Mouse (Mus musculus) heart, embryonic 11.5 days (tissue): Measurements from ENCODE around the gene Ndufa4l2. TPM values are rescaled to one million over a fixed set of nuclear protein-coding genes. Genes with fewer than 3 reads are reported as not detected.

Source experiments
- ATAC-seq: fragments of 200-750 bp; cut with Nextera tagmentation; replicated peaks from 2 replicates; pipeline ENCODE4 v1.8.0; 2017; ENCODE audit warnings: moderate library complexity; ENCODE audit not compliant: insufficient number of reproducible peaks, low FRiP score, low TSS enrichment
- H3K27ac ChIP-seq: fragments of 300-500 bp; sonication (generic); 2 replicates; pipeline ENCODE4 v1.5.1; 2014; ENCODE audit warnings: mild to moderate bottlenecking, low read depth, low read length
- H3K27me3 ChIP-seq: fragments of 300-500 bp; sonication (generic); 2 replicates; pipeline ENCODE4 v1.6.1; 2014; ENCODE audit warnings: mild to moderate bottlenecking, low read length, mixed read lengths; ENCODE audit not compliant: control insufficient read depth, insufficient read depth
- H3K36me3 ChIP-seq: fragments of 300-500 bp; sonication (generic); 2 replicates; pipeline ENCODE4 v1.6.1; 2014; ENCODE audit warnings: mild to moderate bottlenecking, low read length, moderate library complexity, mixed read lengths; ENCODE audit not compliant: control insufficient read depth, insufficient read depth
- H3K4me1 ChIP-seq: fragments of 300-500 bp; sonication (generic); 2 replicates; pipeline ENCODE4 v1.6.1; 2014; ENCODE audit warnings: low read length; ENCODE audit not compliant: control insufficient read depth, insufficient read depth
- H3K4me2 ChIP-seq: fragments of 300-500 bp; sonication (generic); 2 replicates; pipeline ENCODE4 v1.6.1; 2014; ENCODE audit warnings: mild to moderate bottlenecking, moderate library complexity
- H3K4me3 ChIP-seq: fragments of 300-500 bp; sonication (generic); 2 replicates; pipeline ENCODE4 v1.5.1; 2014; ENCODE audit warnings: low read depth, low read length
- H3K9ac ChIP-seq: fragments of 300-500 bp; sonication (generic); 2 replicates; pipeline ENCODE4 v1.6.1; 2014; ENCODE audit warnings: mild to moderate bottlenecking, low read depth, low read length, moderate library complexity
- H3K9me3 ChIP-seq: fragments of 300-500 bp; sonication (generic); replicated peaks from 2 replicates; pipeline ENCODE4 v1.6.1; 2016; ENCODE audit warnings: low read length; ENCODE audit not compliant: control insufficient read depth
- WGBS: fragments of 180-500 bp; shearing (Covaris S2); extraction: QIAGEN DNeasy Blood & Tissue Kit; methylation state at CpG from one replicate; pipeline ENCODE4 v1.1.7; 2014; ENCODE audit not compliant: insufficient replicate concordance; 5-methylcytosine and 5-hydroxymethylcytosine counted together
- polyA plus RNA-seq: library from polyadenylated mRNA; unstranded; fragments of >200 nt; fragmentation: Nextera tagmentation; extraction: Ambion mirVana; gene quantifications from 2 replicates; pipeline ENCODE4 v1.2.1, GENCODE M21; 2014

Gene Ndufa4l2
- polyA plus RNA-seq, 1 experiment from 2014 or later = 13.9 TPM

- Histone ChIP-seq H3K9ac (0 out of 2 replicates have a peak within 1 kb of the TSS, but pooled peaks have one; percentile 22), H3K27me3 (no peaks in the 10 kb centered on the region), H3K9me3 (no peaks in the 10 kb centered on the region), H3K36me3 (peaks cover 21% of the 10 kb centered on the region), H3K4me1 (no peaks in the 10 kb centered on the region), H3K4me2 (no peak within 1 kb of the TSS), H3K27ac (no peak within 1 kb of the TSS), H3K4me3 (no peak within 1 kb of the TSS)
- 65% methylated on average over 13 of the region's 13 CpGs for WGBS
- ATAC-seq = no peak
These were observed 13.6 kb upstream of the Ndufa4l2 start, which contains the start of gene Stac3 for GRCm38 (mm10) chr10:127500894-127501893. Gene Stac3, plus strand, starts transcription at chr10:127501686.

- H3K27ac ChIP-seq = no peak overlapping the region
- 0 out of 2 replicates have a peak overlapping the region, but pooled peaks have one; percentile 47 for H3K4me3 ChIP-seq
- H3K4me2 ChIP-seq = peak overlapping the region; percentile 81
- 4% methylated on average over 15 of the region's 15 CpGs for WGBS
- H3K27me3 ChIP-seq = peaks cover 60% of the 10 kb centered on the region
- H3K4me1 ChIP-seq = peaks cover 33% of the 10 kb centered on the region
- H3K36me3 ChIP-seq = peaks cover 2% of the 10 kb centered on the region; the same call in 1 of the 2 replicates
- H3K9ac ChIP-seq = no peak overlapping the region
- ATAC-seq = no peak
- no peaks in the 10 kb centered on the region for H3K9me3 ChIP-seq
These were observed 6.5 kb upstream of the Ndufa4l2 start for GRCm38 (mm10) chr10:127508239-127508638.

GRCm38 (mm10) chr10:127509051-127509836 lies 5.5 kb upstream of the Ndufa4l2 start:
- ATAC-seq = peak; percentile 14; the same call in 1 of the 2 replicates
- H3K27me3 ChIP-seq = peaks cover 69% of the 10 kb centered on the region
- H3K4me1 ChIP-seq = peaks cover 41% of the 10 kb centered on the region
- no peaks in the 10 kb centered on the region for H3K36me3 ChIP-seq
- WGBS = under 1% methylated on average over 35 of the region's 35 CpGs
- H3K27ac ChIP-seq = no peak overlapping the region
- peak overlapping the region; percentile 47 for H3K4me3 ChIP-seq
- peak overlapping the region; percentile 81 for H3K4me2 ChIP-seq
- H3K9me3 ChIP-seq = no peaks in the 10 kb centered on the region
- H3K9ac ChIP-seq = peak overlapping the region; percentile 22; the same call in 1 of the 2 replicates

- Histone ChIP-seq H3K27me3 (peaks cover 77% of the 10 kb centered on the region), H3K27ac (no peak overlapping the region), H3K4me1 (peaks cover 50% of the 10 kb centered on the region), H3K4me2 (peak overlapping the region; percentile 81), H3K4me3 (peak overlapping the region; percentile 47; the same call in 1 of the 2 replicates), H3K9ac (no peak overlapping the region), H3K36me3 (no peaks in the 10 kb centered on the region), H3K9me3 (no peaks in the 10 kb centered on the region)
- 6% methylated on average over 17 of the region's 17 CpGs for WGBS
- ATAC-seq = no peak
These were observed 4.7 kb upstream of the Ndufa4l2 start for GRCm38 (mm10) chr10:127509837-127510701.

- 7% methylated on average over 11 of the region's 11 CpGs for WGBS
- H3K4me3 ChIP-seq = peak overlapping the region; percentile 49; the same call in 1 of the 2 replicates
- no peak overlapping the region for H3K27ac ChIP-seq
- peaks cover 85% of the 10 kb centered on the region for H3K27me3 ChIP-seq
- H3K9me3 ChIP-seq = no peaks in the 10 kb centered on the region
- no peak overlapping the region for H3K9ac ChIP-seq
- no peaks in the 10 kb centered on the region for H3K36me3 ChIP-seq
- ATAC-seq = no peak
- peaks cover 53% of the 10 kb centered on the region for H3K4me1 ChIP-seq
- H3K4me2 ChIP-seq = peak overlapping the region; percentile 94
These were observed 3.7 kb upstream of the Ndufa4l2 start for GRCm38 (mm10) chr10:127510895-127511617.

GRCm38 (mm10) chr10:127511634-127512306 lies 3.0 kb upstream of the Ndufa4l2 start:
- H3K4me2 ChIP-seq = peak overlapping the region; percentile 94
- no peak overlapping the region for H3K27ac ChIP-seq
- H3K36me3 ChIP-seq = no peaks in the 10 kb centered on the region
- H3K9ac ChIP-seq = peak overlapping the region; percentile 58; the same call in 1 of the 2 replicates
- WGBS = 1% methylated on average over 45 of the region's 46 CpGs
- peaks cover 89% of the 10 kb centered on the region for H3K27me3 ChIP-seq
- H3K4me1 ChIP-seq = peaks cover 60% of the 10 kb centered on the region
- no peak for ATAC-seq
- H3K4me3 ChIP-seq = peak overlapping the region; percentile 49
- H3K9me3 ChIP-seq = no peaks in the 10 kb centered on the region

- Histone ChIP-seq H3K4me1 (peaks cover 63% of the 10 kb centered on the region), H3K4me2 (peak overlapping the region; percentile 94), H3K27ac (no peak overlapping the region), H3K36me3 (no peaks in the 10 kb centered on the region), H3K4me3 (peak overlapping the region; percentile 49), H3K27me3 (peaks cover 84% of the 10 kb centered on the region), H3K9ac (no peak overlapping the region), H3K9me3 (no peaks in the 10 kb centered on the region)
- ATAC-seq = no peak
- WGBS = 5% methylated on average over 7 of the region's 7 CpGs
These were observed 2.5 kb upstream of the Ndufa4l2 start for GRCm38 (mm10) chr10:127512307-127512666.
